Mouse (Mus musculus) G1E (cell line): ENCODE results near the gene Eddm3b.

ENCODE experiments used
- CTCF ChIP-seq: IDR thresholded peaks from 2 replicates; pipeline ENCODE4 v1.5.1; 2012; ENCODE audit warnings: low read depth, low read length, inconsistent platforms, mixed read lengths
- TAL1 ChIP-seq: conservative IDR thresholded peaks from 2 replicates; pipeline ENCODE4 v1.6.1; 2012; ENCODE audit warnings: low read depth, low read length, inconsistent platforms, mixed read lengths

DNA sequence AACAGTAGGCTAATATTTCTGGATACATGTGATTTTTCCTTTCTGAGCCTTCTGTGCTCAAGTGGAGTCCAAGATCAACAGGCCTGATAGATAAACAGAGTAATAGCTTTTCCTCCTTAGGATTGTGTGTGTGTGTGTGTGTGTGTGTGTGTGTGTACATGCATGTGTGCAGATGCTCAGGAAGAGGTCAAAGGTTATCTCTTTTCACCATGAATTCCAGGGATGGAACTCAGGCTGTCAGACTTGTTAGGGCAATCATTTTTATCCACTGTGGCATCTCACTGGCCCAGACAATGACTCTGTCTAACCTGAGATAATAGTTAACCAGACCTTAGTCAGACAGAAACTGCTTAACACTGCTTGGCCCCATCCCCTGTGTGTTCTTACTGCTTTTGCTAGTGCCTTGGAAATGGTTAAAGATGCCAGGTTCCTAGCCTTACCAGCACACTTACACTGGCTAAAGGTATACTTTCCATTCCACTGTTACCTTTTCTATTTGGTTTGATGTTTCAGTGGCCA, 7.7 kb upstream of the Eddm3b start:
- TF ChIP-seq CTCF (no peak), TAL1 (no peak)
